Mouse (Mus musculus) left cerebral cortex, postnatal 25 days (tissue): Measurements from ENCODE around the gene Utp20. TPM values are rescaled to one million over a fixed set of nuclear protein-coding genes. Genes with fewer than 3 reads are reported as not detected.
"Not testable (repeated sequence)": the region's sequence is repeated elsewhere in the genome, so short reads cannot be mapped to it uniquely, and the experiment has no call there.

Experiments used
- DNase-seq, 2 experiments: peaks; one replicate each; pipeline ENCODE4 v3.0.0; 2022; ENCODE audit warnings: low spot score in 2 of 2, mixed read lengths in 1 of 2
- intact Hi-C: fragments of 180-260 bp; cut with DNase I; formaldehyde crosslinking; loops from one replicate; pipeline ENCODE4 v1.15.1; 2025
- total RNA-seq, 2 experiments: library from RNA; stranded (reverse); gene quantifications; 2 replicates each; pipeline ENCODE4 v1.2.3; 2021

The Utp20 gene
- total RNA-seq = 10 to 100 TPM; 15.6 to 20.8 TPM

DNA sequence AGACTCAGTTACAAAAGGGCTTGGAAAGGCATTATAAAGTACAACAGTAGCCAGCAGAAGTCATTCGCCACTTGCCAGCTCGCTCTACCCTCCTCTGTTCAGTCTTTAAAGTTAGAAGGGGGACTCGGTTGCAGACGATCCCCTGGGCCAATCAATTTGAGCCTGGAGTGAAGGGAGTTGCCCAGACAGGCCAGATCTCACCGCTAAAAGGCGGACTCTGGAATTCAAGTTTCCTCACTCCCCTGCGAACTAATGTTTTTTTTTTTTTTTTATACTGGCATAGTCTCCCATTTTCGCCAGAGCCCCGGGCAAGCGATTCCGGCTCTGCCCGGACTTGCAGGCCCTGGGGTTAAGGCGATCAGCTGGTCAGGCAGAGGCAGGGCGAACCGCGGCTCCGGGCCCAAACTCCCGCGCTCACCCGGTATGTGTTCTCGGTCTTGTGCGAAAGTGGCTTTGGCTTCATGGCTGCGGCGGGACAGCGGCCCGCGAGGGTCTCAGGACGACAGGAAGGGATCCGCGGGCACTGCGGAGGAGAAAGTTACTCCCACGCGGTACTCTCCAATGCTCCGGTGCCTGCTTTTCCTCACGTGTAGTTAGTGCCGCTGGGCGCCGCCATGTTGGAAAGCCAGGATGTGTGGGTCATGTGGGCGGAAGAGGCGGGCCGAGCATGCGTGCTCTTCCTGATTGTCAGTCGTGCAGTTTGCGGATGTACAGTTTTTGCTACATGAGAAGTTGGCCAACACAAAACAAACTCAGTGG, at the start of gene Utp20:
Gene Utp20, minus strand, starts transcription at position 617 of the 759 bp plus-strand sequence.
- DNase-seq = peak; percentile 88 to 89
- intact Hi-C loops = loop anchor here (5.0 to 10.0 kb wide), 2 partner anchors 92 to 156 kb away; partner anchors contain the start of gene Arl1

DNA sequence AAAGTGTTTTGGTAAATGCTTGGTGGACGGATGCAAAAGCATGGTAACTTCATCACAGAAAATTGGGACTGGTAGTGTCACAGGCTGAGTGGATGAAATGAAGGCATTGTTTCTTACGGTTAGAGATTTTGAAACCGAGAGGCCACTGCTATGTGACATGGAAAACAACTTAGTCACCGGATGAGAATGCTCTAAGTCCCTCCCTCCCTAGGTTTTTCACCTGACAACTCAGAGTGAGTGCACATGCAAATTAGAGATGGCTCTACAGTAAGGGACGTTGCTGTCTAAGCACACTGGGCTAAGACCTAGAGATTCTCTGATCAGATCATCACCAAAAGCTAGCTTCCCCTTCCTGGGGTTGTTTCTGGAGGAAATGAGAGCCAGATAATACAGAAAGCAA, 48.3 kb upstream of the Utp20 start:
- no peak for DNase-seq
- intact Hi-C loops = no loop called here

DNA sequence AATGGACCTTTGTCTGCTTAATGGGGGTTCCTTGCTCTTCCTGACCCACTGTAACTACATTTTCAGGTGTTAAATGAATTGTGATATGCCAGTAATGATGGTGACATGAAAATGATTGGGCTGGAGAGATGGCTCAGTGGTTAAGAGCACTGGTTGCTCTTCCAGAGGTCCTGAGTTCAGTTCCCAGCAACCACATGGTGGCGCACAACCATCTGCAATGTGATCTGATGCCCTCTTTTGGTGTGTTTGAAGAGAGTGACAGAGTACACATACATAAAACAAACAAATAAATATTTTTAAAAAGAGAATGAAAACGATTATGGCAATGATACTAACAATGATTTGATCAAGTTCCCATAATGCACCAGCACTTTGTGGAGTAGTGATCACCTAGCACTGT, 39.4 kb upstream of the Utp20 start:
- DNase-seq = no peak
- intact Hi-C loops = loop anchor here (5.0 kb wide), 1 partner anchor 116 kb away; no protein-coding TSS in a partner anchor

DNA sequence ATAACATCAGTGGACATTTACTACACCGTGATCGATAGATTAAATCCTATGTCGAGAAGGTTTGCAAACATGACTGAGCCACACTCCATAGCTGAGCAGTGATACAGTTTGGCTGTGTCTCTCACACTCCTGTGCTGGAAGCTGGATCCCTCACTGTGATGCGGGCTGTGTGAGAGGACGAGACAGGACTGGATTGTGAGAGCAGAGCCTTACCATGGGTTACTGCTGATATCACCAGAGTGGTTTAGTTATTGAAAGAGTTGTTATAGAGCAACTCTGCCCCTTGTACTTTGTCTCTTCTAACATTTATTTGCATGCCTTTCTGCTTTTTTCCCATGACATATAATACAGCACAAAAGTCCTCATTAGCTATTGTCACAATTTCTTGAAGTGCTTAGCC, 35.7 kb upstream of the Utp20 start:
- intact Hi-C loops = no loop called here

DNA sequence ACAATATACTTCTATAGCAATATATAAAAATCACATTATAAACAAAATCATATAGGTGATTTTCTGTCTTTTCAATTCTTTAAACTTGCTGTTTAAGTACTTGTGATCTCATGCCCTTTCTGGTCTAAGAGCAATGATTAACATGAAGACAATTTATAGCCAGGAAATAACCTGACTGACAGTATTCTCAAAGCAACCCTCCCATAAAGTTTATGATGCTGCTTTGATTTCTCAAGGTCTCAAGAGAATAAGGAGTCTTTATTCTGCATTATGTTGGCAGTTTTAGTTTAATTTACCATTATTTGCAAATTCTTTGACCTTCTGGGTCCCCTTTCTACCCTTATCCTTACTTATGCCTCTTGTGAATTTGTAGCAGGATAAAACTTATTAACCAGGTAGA, 34.8 kb upstream of the Utp20 start:
- DNase-seq = no peak
- intact Hi-C loops = no loop called here

More for the DNA sequence above, 35.7 kb upstream of the Utp20 start:
- no peak for DNase-seq

DNA sequence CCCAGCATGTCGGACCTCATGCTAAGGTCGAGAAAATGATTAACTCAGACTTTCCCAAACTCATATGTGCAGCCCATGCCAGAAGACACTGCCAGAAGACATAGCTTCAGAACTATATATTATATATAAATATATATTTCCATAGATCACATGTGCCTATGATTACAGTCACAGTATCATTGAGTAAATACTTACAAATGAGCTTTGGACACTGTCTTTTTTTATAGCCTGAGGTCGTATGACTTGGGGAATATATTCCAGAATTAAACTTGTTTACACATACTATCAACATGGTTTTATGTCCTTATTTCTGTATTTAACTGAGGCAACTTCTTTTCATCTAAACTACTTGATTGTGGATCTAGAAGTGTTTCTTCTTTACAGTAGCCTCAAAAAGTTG, 34.3 kb upstream of the Utp20 start:
- intact Hi-C loops = no loop called here
- no peak for DNase-seq

DNA sequence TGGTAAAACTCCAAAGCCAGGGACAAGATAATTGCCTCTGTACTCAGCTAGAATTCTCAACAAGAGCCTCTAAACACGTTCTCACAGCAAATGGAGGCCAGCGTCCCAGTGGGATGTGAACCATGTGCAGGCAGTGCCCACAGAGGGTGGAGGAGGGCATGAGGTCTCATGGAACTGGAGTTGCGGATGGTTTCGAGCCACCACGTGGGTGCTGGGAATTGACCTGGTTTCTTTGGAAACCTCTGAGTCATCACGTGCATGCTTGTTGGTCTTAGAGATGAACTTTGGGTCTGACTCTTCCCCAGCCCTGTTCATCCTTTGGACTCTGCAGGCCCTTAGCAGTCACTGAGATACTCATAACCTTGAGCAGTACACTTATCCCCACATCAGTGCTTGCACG, 26.7 kb upstream of the Utp20 start:
- intact Hi-C loops = no loop called here

DNA sequence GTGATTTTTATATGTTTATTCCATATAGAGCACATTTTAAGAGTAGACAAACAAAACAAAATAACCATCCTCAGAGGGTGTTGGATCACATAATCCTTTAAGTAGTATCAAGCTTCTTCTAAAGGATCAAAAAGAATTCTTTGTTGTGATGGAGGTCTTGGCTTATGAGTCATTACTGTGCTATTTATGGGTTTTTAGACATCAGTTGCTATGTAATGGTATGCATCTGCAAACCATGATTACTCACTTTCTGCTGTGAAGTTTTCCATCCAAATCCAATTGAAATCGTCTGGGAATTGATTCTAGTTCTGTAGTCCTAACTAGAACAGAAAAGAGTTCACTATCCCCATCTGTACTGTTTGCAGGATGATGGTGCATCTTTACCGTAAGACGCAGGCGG, 23.4 kb upstream of the Utp20 start:
- no peak for DNase-seq
- intact Hi-C loops = no loop called here

More for the DNA sequence above, 26.7 kb upstream of the Utp20 start:
- DNase-seq = no peak

DNA sequence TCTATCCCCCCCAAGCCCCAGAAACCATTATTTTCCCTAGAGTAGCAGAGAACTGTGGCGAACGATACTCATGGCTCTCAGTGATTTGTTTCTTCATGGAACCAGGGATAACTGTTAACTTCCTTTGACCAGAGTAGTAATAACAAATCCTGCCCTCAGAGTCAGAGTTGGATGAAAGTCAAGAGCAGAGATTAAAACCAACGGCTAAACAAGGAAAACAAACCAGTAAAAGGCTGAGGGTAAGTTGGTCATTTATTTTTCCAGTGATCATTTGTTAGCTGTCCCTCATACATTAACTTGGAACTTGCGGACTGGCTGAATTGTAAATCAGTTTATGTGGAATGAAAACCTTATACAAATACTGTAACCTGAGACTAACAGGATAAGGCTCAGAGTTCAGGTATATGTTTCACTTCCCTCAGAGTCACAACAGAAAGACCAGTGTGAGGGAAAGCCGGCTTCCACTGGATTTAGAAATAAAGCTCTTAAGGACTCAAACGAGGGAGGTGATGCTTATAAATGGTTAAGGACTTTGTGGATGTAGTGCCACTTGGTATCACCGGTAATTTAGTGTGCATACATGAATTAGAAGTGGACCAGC, 22.4 kb upstream of the Utp20 start:
- intact Hi-C loops = no loop called here
- no peak for DNase-seq

DNA sequence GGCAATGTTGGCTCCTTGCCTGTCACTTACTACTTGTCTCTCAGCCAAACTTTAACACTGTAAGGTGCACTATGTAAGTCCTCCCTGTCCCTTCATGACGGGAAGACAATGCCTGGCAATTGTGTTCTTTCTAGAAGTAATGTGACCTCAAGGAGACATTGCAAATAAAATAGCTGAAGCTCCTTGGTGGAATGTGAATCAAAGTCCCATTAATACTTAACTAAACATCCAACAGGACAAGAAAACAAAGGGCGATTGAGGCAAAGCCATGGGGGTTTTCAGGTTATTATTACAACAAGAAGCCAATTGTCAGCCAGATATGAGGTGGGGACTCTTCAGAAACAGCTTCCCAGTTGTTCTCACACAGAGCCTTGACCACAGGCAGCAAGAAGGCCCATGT, 7.6 kb upstream of the Utp20 start:
- no peak for DNase-seq
- intact Hi-C loops = no loop called here

DNA sequence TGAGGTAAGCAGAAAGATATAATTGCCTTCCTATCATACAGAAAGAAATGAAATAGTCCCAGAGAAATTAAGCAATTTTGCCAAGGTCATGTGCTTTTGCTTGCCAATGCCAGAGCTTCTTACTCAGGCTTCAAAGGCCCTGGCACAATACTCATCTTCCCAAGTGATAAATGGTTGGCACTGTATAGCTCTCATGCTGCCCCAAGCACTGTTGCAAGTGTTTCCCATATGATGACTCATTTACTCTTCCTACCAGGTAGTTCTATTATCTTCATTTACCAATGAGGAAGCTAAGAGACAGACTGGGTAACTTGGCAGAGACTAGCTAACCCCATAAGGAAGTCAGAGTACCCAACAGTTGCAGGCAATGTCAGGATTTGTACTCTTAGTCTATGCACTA, 1.8 kb upstream of the Utp20 start:
- DNase-seq = no peak
- intact Hi-C loops = loop anchor here (5.0 to 10.0 kb wide), 2 partner anchors 94 to 154 kb away; partner anchors contain the start of gene Arl1

DNA sequence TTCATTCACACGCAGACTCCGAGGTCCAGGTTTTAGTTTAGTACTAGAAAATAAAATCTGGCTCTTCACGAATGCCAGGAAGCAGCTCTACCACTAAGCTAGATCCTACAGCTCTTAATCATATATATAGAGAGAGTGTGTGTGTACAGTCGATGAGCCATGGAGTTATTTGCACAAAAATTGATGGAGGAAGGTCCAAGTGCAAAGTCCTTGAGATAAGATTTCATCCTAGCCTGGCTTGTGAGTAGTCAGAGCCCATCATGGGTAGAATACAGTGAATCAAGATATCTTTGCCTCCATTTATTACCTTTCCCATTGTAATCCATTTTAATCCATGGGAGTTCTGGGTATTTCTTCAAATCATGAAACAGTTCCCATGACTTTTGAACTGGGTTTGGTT, 992 bp upstream of the Utp20 start:
- intact Hi-C loops = loop anchor here (5.0 to 10.0 kb wide), 2 partner anchors 93 to 155 kb away; partner anchors contain the start of gene Arl1
- DNase-seq = no peak

DNA sequence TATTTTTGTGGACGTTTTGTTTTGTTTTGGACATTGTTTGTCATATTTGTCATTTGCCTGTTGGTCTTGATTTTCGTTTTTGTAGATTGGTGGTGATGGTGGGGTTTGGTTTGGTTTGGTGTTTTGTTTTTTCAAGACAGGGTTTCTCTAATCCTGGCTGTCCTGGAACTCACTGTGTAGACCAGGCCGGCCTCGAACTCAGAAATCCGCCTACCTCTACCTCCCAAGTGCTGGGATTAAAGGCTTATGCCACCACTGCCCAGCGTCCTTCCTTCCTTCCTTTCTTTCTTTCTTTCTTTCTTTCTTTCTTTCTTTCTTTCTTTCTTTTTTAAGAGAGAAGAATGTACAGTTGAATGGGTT, 323 bp upstream of the Utp20 start:
- intact Hi-C loops = loop anchor here (5.0 to 10.0 kb wide), 2 partner anchors 92 to 155 kb away; partner anchors contain the start of gene Arl1
- DNase-seq = not testable (repeated sequence)

DNA sequence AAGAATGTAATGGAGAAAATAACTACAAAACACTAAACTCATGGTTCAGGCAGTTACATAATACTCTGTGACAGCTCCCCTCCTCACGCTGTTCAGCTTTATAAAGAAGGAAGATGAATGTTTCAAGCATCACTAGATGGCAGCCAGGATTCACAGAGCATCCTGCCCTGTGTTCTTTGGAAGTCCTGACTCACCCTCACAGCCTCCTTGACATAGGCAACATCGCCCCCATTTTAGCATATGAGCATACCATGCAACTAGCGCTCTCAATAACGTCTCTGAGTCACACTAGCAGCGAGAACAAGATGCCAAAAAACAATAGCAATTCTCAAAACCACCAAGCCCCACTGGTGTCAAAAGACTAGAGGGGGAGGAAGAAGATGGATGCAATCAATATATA, 9.3 kb downstream of the Utp20 start:
- DNase-seq = peak; percentile 7 to 59

DNA sequence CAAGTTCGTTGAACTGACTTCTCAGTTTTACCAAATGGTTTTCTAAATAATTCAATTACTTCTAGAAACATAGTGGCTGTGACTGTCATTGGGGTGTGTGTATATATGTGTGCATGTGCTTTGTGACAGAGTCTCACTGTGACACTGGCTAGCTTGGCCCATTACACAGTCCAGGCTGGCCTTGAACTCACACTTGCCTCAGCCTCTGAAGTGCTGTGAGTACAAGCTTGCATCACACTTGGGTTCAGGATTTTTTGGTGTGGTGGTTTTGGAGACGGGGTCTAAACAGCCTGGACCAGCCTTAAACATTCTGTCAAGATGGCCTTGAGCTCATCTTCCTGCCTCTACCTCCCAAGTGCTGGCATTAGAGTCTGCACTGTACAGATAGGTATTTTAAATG, 11.3 kb downstream of the Utp20 start:
- intact Hi-C loops = no loop called here

More for the DNA sequence above, 9.3 kb downstream of the Utp20 start:
- intact Hi-C loops = no loop called here

DNA sequence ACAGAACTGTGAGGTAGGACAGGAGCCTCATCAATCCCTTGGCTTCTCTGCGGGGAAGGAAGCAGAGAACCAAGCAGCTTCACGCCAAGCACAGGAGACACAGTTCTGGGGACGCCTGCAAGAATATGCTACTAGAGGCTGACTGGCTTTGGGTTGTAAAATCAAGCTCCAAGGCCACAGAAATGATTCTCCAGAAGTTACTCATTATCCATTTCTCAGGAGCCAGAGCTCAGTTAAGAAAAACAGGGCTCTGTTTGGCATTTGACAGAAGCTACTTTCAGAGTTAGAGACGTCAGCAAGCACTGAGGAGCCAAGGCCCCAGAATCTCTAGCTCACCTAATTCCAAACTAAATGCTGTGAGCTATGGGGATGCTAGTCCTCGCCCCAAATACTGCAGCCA, 14.9 kb downstream of the Utp20 start:
- DNase-seq = no peak
- intact Hi-C loops = no loop called here

More for the DNA sequence above, 11.3 kb downstream of the Utp20 start:
- no peak for DNase-seq

DNA sequence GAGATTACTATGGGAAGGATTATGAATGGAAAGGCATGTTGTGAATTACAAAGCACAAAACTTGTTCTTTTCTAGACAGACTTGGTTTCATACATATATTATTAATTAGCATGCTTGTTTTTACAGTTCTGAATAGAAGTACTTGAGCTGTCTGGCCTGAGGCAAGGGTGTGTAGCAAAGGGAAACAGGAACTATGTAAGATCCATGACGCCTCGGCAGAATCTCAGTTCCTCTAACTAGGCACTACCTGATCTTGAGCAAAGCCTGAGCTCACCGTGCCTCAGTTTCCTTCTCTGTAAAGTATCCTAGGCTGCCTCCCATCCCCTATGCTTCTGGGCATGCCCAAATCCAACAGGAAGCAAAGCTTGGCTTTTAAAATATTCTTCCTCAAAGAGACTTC, 24.4 kb downstream of the Utp20 start:
- intact Hi-C loops = no loop called here
- DNase-seq = no peak

DNA sequence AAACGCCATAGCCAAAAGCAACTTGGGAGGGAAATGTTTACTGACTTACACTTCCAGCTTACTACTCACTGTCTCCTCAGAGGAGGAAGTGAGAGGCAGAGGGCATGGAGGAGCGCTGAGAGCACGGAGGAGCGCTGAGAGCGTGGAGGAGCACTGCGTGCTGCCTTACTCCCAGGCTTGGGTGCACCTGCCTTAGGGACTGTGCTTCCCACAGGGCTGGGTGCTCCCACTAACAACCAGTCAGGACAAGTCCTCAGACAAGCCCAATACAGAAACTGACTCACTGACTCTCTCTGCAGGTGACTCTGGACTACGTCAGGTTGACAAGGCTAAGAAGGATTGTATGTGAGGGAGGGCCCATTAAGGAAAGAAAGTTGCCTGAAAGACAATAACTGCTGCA, 27.2 kb downstream of the Utp20 start:
- intact Hi-C loops = no loop called here
- DNase-seq = no peak

DNA sequence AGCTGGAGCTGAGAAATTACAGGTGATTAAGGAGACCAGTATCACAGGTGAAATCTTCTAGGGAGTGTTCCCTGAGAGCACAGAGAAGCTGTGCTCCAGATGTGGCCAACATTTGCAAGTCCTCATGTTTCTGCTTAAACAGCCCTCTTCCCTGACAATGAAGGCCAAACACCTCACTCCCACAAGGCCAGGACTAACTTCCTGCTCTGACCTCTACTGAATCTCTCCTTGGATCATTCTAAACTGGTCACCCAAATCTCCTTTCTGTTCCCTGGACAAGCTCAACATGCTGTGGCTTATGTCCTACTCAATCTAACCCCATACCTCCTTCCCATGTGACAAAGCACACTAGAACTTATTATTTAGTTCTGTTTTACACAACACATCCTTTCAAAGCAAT, 29.2 kb downstream of the Utp20 start:
- no peak for DNase-seq
- intact Hi-C loops = no loop called here

DNA sequence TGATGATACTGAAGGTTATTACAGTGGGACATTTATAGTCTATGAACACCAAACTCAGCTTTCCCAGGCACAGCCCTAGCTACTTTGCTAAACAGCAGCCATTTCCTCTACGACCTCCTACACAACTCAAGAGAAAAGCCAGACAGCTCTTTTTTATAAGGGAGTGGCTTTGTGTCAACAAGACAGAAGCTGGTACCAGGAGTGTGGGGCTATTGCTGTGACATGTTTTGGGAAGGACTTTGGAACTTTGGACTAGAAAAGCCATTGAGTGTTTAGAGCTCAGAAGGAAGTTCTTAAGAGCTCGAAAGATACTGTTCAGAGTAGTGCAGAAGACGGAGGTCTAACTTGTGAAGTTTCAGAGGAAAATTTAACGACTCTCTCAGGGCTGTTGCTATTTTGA, 29.7 kb downstream of the Utp20 start:
- no peak for DNase-seq
- intact Hi-C loops = no loop called here

DNA sequence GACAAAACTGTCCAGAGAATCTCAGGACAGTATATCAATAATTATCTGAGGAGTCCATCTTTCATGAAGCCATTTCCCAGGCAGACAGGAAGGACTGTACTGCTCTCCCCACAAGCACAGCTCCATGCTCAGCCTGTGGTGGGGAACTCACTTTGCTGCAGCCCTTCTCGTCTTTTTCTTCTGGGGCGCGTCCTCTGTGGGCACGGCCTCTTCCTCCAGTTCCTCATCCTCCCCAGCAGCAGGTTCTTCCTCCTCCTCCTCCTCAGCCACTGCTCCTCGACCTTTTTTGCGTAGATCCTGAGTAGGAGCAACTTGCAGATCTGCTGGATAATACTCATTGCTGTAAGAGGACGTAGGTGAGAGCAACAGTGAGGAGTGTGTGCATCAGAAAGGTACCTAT, 31.4 kb downstream of the Utp20 start:
- DNase-seq = no peak
- intact Hi-C loops = no loop called here
